Mouse (Mus musculus) forebrain, embryonic 12.5 days (tissue): ENCODE data around the gene Ctsh. TPM values are rescaled to one million over a fixed set of nuclear protein-coding genes. Genes with fewer than 3 reads are reported as not detected.
A peak's percentile ranks its signal among the peaks of the same experiment; 100 is the strongest.
"Not testable (repeated sequence)": the region's sequence is repeated elsewhere in the genome, so short reads cannot be mapped to it uniquely, and the experiment has no call there.

ENCODE experiments used
- ATAC-seq: fragments of 200-750 bp; cut with Nextera tagmentation; 2 replicates; pipeline ENCODE4 v1.8.0; 2017; ENCODE audit warnings: moderate TSS enrichment; ENCODE audit not compliant: low FRiP score
- H3K27ac ChIP-seq: fragments of 300-500 bp; sonication (generic); 2 replicates; pipeline ENCODE4 v1.5.1; 2016; ENCODE audit warnings: mild to moderate bottlenecking
- H3K27me3 ChIP-seq: fragments of 300-500 bp; sonication (generic); 2 replicates; pipeline ENCODE4 v1.6.1; 2016; ENCODE audit warnings: mild to moderate bottlenecking
- H3K36me3 ChIP-seq: fragments of 300-500 bp; sonication (generic); replicated peaks from 2 replicates; pipeline ENCODE4 v1.6.1; 2016; ENCODE audit warnings: mild to moderate bottlenecking
- H3K4me1 ChIP-seq: fragments of 300-500 bp; sonication (generic); 2 replicates; pipeline ENCODE4 v1.6.1; 2016
- H3K4me2 ChIP-seq: fragments of 300-500 bp; sonication (generic); 2 replicates; pipeline ENCODE4 v1.6.1; 2016; ENCODE audit warnings: mild to moderate bottlenecking, moderate library complexity
- H3K4me3 ChIP-seq: fragments of 300-500 bp; sonication (generic); replicated peaks from 2 replicates; pipeline ENCODE4 v1.5.1; 2016; ENCODE audit warnings: mild to moderate bottlenecking
- H3K9ac ChIP-seq: fragments of 300-500 bp; sonication (generic); 2 replicates; pipeline ENCODE4 v1.6.1; 2016; ENCODE audit warnings: mild to moderate bottlenecking
- H3K9me3 ChIP-seq: fragments of 300-500 bp; sonication (generic); 2 replicates; pipeline ENCODE4 v1.6.1; 2016
- WGBS: fragments of 180-500 bp; shearing (Covaris S2); methylation state at CpG from one replicate; pipeline ENCODE4 v1.1.7; 2016; 5-methylcytosine and 5-hydroxymethylcytosine counted together
- polyA plus RNA-seq: library from polyadenylated mRNA; unstranded; fragments of >200 nt; fragmentation: Nextera tagmentation; extraction: Ambion mirVana; gene quantifications from 2 replicates; pipeline ENCODE4 v1.2.1, GENCODE M21; 2016

The Ctsh gene
- polyA plus RNA-seq, 1 experiment from 2014 or later: 7.5 TPM

- ATAC-seq, H3K27ac ChIP-seq, H3K36me3 ChIP-seq, H3K4me1 ChIP-seq, H3K9me3 ChIP-seq, H3K27me3 ChIP-seq, H3K4me2 ChIP-seq, H3K4me3 ChIP-seq, H3K9ac ChIP-seq: not testable (repeated sequence)
- 89% methylated on average over 5 of the region's 5 CpGs for WGBS
Observed at GRCm38 (mm10) chr9:90060932-90061331, 7.0 kb downstream of the Ctsh start.

- no peaks in the 10 kb centered on the region for H3K4me1 ChIP-seq
- H3K36me3 ChIP-seq: no peaks in the 10 kb centered on the region
- no peak overlapping the region for H3K4me2 ChIP-seq
- ATAC-seq: no peak
- H3K27me3 ChIP-seq: no peaks in the 10 kb centered on the region
- WGBS: 94% methylated on average over 2 of the region's 2 CpGs
- no peak overlapping the region for H3K27ac ChIP-seq
- H3K9me3 ChIP-seq: no peaks in the 10 kb centered on the region
- no peak overlapping the region for H3K4me3 ChIP-seq
- no peak overlapping the region for H3K9ac ChIP-seq
Observed at GRCm38 (mm10) chr9:90067341-90067740, 13.4 kb downstream of the Ctsh start.

GRCm38 (mm10) chr9:90068786-90069185 lies 14.8 kb downstream of the Ctsh start:
- no peak overlapping the region for H3K4me2 ChIP-seq
- no peak overlapping the region for H3K4me3 ChIP-seq
- no peak overlapping the region for H3K9ac ChIP-seq
- no peaks in the 10 kb centered on the region for H3K4me1 ChIP-seq
- no peaks in the 10 kb centered on the region for H3K9me3 ChIP-seq
- H3K27ac ChIP-seq: no peak overlapping the region
- no peak for ATAC-seq
- H3K36me3 ChIP-seq: no peaks in the 10 kb centered on the region
- no peaks in the 10 kb centered on the region for H3K27me3 ChIP-seq
- WGBS: 87% methylated on average over 6 of the region's 6 CpGs

GRCm38 (mm10) chr9:90069485-90069884 lies 15.5 kb downstream of the Ctsh start:
- no peak overlapping the region for H3K27ac ChIP-seq
- H3K4me2 ChIP-seq: no peak overlapping the region
- no peak overlapping the region for H3K4me3 ChIP-seq
- no peaks in the 10 kb centered on the region for H3K36me3 ChIP-seq
- H3K9ac ChIP-seq: no peak overlapping the region
- H3K4me1 ChIP-seq: no peaks in the 10 kb centered on the region
- WGBS: 84% methylated on average over 7 of the region's 7 CpGs
- no peaks in the 10 kb centered on the region for H3K27me3 ChIP-seq
- no peak for ATAC-seq
- H3K9me3 ChIP-seq: no peaks in the 10 kb centered on the region

GRCm38 (mm10) chr9:90070174-90070573 lies 16.2 kb downstream of the Ctsh start:
- no peak overlapping the region for H3K9ac ChIP-seq
- H3K27ac ChIP-seq: no peak overlapping the region
- WGBS: 82% methylated on average over 7 of the region's 7 CpGs
- no peak for ATAC-seq
- H3K9me3 ChIP-seq: no peaks in the 10 kb centered on the region
- H3K4me1 ChIP-seq: no peaks in the 10 kb centered on the region
- H3K36me3 ChIP-seq: no peaks in the 10 kb centered on the region
- H3K4me3 ChIP-seq: no peak overlapping the region
- no peaks in the 10 kb centered on the region for H3K27me3 ChIP-seq
- no peak overlapping the region for H3K4me2 ChIP-seq

GRCm38 (mm10) chr9:90075336-90075735 lies 21.4 kb downstream of the Ctsh start:
- no peak overlapping the region for H3K4me2 ChIP-seq
- no peaks in the 10 kb centered on the region for H3K9me3 ChIP-seq
- ATAC-seq: no peak
- H3K27me3 ChIP-seq: no peaks in the 10 kb centered on the region
- WGBS: 86% methylated on average over 4 of the region's 4 CpGs
- no peak overlapping the region for H3K27ac ChIP-seq
- no peak overlapping the region for H3K9ac ChIP-seq
- no peaks in the 10 kb centered on the region for H3K4me1 ChIP-seq
- H3K4me3 ChIP-seq: no peak overlapping the region
- no peaks in the 10 kb centered on the region for H3K36me3 ChIP-seq

- Histone ChIP-seq H3K4me1 (no peaks in the 10 kb centered on the region), H3K27me3 (no peaks in the 10 kb centered on the region), H3K27ac (no peak overlapping the region), H3K36me3 (no peaks in the 10 kb centered on the region), H3K4me2 (no peak overlapping the region), H3K9me3 (no peaks in the 10 kb centered on the region), H3K4me3 (no peak overlapping the region), H3K9ac (no peak overlapping the region)
- no peak for ATAC-seq
- 94% methylated on average over 5 of the region's 5 CpGs for WGBS
Observed at GRCm38 (mm10) chr9:90076131-90076530, 22.2 kb downstream of the Ctsh start.

GRCm38 (mm10) chr9:90076849-90077461 lies 23.0 kb downstream of the Ctsh start:
- 0 out of 2 replicates have a peak, but pooled peaks have one; percentile 58 for ATAC-seq
- Histone ChIP-seq H3K9me3 (no peaks in the 10 kb centered on the region), H3K27me3 (no peaks in the 10 kb centered on the region), H3K9ac (no peak overlapping the region), H3K4me1 (no peaks in the 10 kb centered on the region), H3K27ac (no peak overlapping the region), H3K4me3 (no peak overlapping the region), H3K4me2 (no peak overlapping the region), H3K36me3 (no peaks in the 10 kb centered on the region)
- 54% methylated on average over 8 of the region's 8 CpGs for WGBS

GRCm38 (mm10) chr9:90081961-90082360 lies 28.0 kb downstream of the Ctsh start:
- H3K4me2 ChIP-seq, H3K4me3 ChIP-seq, H3K9me3 ChIP-seq, H3K27me3 ChIP-seq, ATAC-seq, H3K4me1 ChIP-seq, H3K27ac ChIP-seq, H3K9ac ChIP-seq: not testable (repeated sequence)
- 90% methylated on average over 6 of the region's 6 CpGs for WGBS
- peaks cover 20% of the 10 kb centered on the region for H3K36me3 ChIP-seq

GRCm38 (mm10) chr9:90082992-90083391 lies 29.0 kb downstream of the Ctsh start:
- WGBS: 90% methylated on average over 1 of the region's 1 CpGs
- Histone ChIP-seq H3K27me3 (no peaks in the 10 kb centered on the region), H3K9me3 (no peaks in the 10 kb centered on the region), H3K36me3 (peaks cover 23% of the 10 kb centered on the region), H3K4me3 (no peak overlapping the region), H3K4me2 (no peak overlapping the region), H3K9ac (no peak overlapping the region), H3K27ac (no peak overlapping the region), H3K4me1 (no peaks in the 10 kb centered on the region)
- ATAC-seq: no peak

- H3K4me2 ChIP-seq: no peak overlapping the region
- no peak overlapping the region for H3K9ac ChIP-seq
- no peaks in the 10 kb centered on the region for H3K4me1 ChIP-seq
- H3K36me3 ChIP-seq: peaks cover 33% of the 10 kb centered on the region
- H3K27me3 ChIP-seq: no peaks in the 10 kb centered on the region
- H3K4me3 ChIP-seq: no peak overlapping the region
- H3K9me3 ChIP-seq: no peaks in the 10 kb centered on the region
- no peak overlapping the region for H3K27ac ChIP-seq
- ATAC-seq: no peak
- 90% methylated on average over 3 of the region's 3 CpGs for WGBS
Observed at GRCm38 (mm10) chr9:90084152-90084551, 30.2 kb downstream of the Ctsh start.

- Histone ChIP-seq H3K4me1 (no peaks in the 10 kb centered on the region), H3K27me3 (no peaks in the 10 kb centered on the region), H3K9ac (no peak overlapping the region), H3K9me3 (no peaks in the 10 kb centered on the region), H3K4me2 (no peak overlapping the region), H3K4me3 (no peak overlapping the region), H3K36me3 (peaks cover 41% of the 10 kb centered on the region), H3K27ac (no peak overlapping the region)
- 93% methylated on average over 8 of the region's 8 CpGs for WGBS
- ATAC-seq: no peak
Observed at GRCm38 (mm10) chr9:90084766-90085468, 31.0 kb downstream of the Ctsh start.

- H3K4me2 ChIP-seq: no peak overlapping the region
- peaks cover 63% of the 10 kb centered on the region for H3K36me3 ChIP-seq
- no peak overlapping the region for H3K4me3 ChIP-seq
- no peaks in the 10 kb centered on the region for H3K27me3 ChIP-seq
- H3K4me1 ChIP-seq: no peaks in the 10 kb centered on the region
- ATAC-seq: peak; percentile 49; the same call in 1 of the 2 replicates
- H3K9me3 ChIP-seq: no peaks in the 10 kb centered on the region
- 95% methylated on average over 2 of the region's 2 CpGs for WGBS
- no peak overlapping the region for H3K9ac ChIP-seq
- H3K27ac ChIP-seq: no peak overlapping the region
Observed at GRCm38 (mm10) chr9:90087906-90088485, 34.0 kb downstream of the Ctsh start.
